Mouse (Mus musculus) megakaryocyte, adult 5-6 weeks (primary cell): ENCODE measurements around the gene Snrk. TPM values are rescaled to one million over a fixed set of nuclear protein-coding genes. Genes with fewer than 3 reads are reported as not detected.

Experiments
- ATAC-seq: 2 replicates; pipeline ENCODE4 v1.8.0; 2016; ENCODE audit warnings: mild to moderate bottlenecking, inconsistent platforms; ENCODE audit not compliant: poor library complexity, severe bottlenecking
- total RNA-seq, 2 experiments: library from RNA; stranded (forward) in 1 of 2; stranded (reverse) in 1 of 2; fragments of 153-499, 151-499 nt in 1 of 2; fragments of 221-1000, 200-1000 nt in 1 of 2; gene quantifications; 2 replicates each; pipeline versions ENCODE4 v1.2.3 to v1.2.4; 2015 to 2017

Gene Snrk
- total RNA-seq, 2 experiments from 2014 or later = 56.3 to 85.5 TPM

- peak; percentile 64 for ATAC-seq
Measured at GRCm38 (mm10) chr9:122107701-122108375, 9.2 kb upstream of the Snrk start.

GRCm38 (mm10) chr9:122109553-122110225 lies 7.4 kb upstream of the Snrk start:
- peak; percentile 46 for ATAC-seq

- no peak for ATAC-seq
Measured at GRCm38 (mm10) chr9:122110508-122110907, 6.6 kb upstream of the Snrk start.

GRCm38 (mm10) chr9:122110921-122111320 lies 6.1 kb upstream of the Snrk start:
- no peak for ATAC-seq

- peak; percentile 49 for ATAC-seq
Measured at GRCm38 (mm10) chr9:122115552-122115951, 1.5 kb upstream of the Snrk start.

- ATAC-seq = no peak
Measured at GRCm38 (mm10) chr9:122116359-122116758, 707 bp upstream of the Snrk start.

- no peak for ATAC-seq
Measured at GRCm38 (mm10) chr9:122117692-122118529, 845 bp downstream of the Snrk start.

- no peak for ATAC-seq
Measured at GRCm38 (mm10) chr9:122120089-122120488, 3.0 kb downstream of the Snrk start.

GRCm38 (mm10) chr9:122122113-122122512 lies 5.0 kb downstream of the Snrk start:
- peak; percentile 78 for ATAC-seq

GRCm38 (mm10) chr9:122123181-122123580 lies 6.1 kb downstream of the Snrk start:
- ATAC-seq = no peak

GRCm38 (mm10) chr9:122125723-122126290 lies 8.7 kb downstream of the Snrk start:
- peak; percentile 9; the same call in 1 of the 2 replicates for ATAC-seq

- no peak for ATAC-seq
Measured at GRCm38 (mm10) chr9:122126790-122127189, 9.7 kb downstream of the Snrk start.

- ATAC-seq = no peak
Measured at GRCm38 (mm10) chr9:122127271-122127785, 10.3 kb downstream of the Snrk start.

GRCm38 (mm10) chr9:122128686-122129085 lies 11.6 kb downstream of the Snrk start:
- peak; percentile 92 for ATAC-seq

- no peak for ATAC-seq
Measured at GRCm38 (mm10) chr9:122130666-122131065, 13.6 kb downstream of the Snrk start.

GRCm38 (mm10) chr9:122132145-122132544 lies 15.1 kb downstream of the Snrk start:
- no peak for ATAC-seq

GRCm38 (mm10) chr9:122135095-122135884 lies 18.2 kb downstream of the Snrk start:
- ATAC-seq = no peak

- no peak for ATAC-seq
Measured at GRCm38 (mm10) chr9:122135885-122136170, 18.8 kb downstream of the Snrk start.

- no peak for ATAC-seq
Measured at GRCm38 (mm10) chr9:122137960-122138359, 20.9 kb downstream of the Snrk start.

- peak; percentile 90 for ATAC-seq
Measured at GRCm38 (mm10) chr9:122138371-122139029, 21.4 kb downstream of the Snrk start.
